Mouse (Mus musculus): Measurements from ENCODE around the gene Hyal2.

Gene Hyal2

DNA sequence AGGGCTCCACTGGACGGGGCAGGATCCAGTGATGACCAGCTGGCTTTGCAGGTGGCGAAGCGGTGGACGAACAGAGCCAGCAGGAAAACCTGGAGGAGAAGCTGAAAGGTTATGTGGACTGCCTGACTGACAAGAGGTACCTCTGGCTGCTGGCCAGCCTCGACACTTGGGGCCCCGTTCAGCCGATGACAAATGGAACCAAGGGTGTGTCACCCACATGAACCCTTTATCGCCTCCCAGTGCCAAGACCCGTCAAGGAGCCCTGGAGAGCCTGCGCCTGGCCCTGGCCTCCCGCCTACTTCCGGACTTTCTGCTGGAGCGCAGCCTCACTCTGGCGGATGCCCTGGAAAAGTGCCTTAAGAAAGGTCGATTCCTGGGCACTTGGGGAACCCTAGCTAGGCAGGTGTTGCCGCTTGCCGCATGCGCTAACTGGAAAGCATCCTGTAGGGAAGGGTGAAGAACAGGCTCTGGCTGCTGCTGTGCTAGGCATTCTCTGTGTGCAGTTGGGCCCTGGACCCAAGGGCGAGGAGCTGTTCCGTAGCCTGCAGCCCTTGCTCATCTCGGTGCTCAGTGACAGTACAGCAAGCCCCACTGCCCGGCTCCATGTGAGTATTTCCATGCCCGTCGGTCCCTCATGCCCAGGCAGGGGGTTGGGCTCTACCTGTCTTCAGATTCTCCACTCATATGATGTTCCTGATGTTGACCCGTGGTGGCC lies 22.5 kb downstream of the Hyal2 start:
- DNase-seq (ENCODE audit: low spot score) = no peak

- DNase-seq (ENCODE audit: low spot score) = no peak
Measured at GRCm38 (mm10) chr9:107590773-107591060, 23.0 kb downstream of the Hyal2 start.

- DNase-seq (ENCODE audit: low spot score) = no peak
Measured at GRCm38 (mm10) chr9:107593101-107593976, 25.6 kb downstream of the Hyal2 start.

DNA sequence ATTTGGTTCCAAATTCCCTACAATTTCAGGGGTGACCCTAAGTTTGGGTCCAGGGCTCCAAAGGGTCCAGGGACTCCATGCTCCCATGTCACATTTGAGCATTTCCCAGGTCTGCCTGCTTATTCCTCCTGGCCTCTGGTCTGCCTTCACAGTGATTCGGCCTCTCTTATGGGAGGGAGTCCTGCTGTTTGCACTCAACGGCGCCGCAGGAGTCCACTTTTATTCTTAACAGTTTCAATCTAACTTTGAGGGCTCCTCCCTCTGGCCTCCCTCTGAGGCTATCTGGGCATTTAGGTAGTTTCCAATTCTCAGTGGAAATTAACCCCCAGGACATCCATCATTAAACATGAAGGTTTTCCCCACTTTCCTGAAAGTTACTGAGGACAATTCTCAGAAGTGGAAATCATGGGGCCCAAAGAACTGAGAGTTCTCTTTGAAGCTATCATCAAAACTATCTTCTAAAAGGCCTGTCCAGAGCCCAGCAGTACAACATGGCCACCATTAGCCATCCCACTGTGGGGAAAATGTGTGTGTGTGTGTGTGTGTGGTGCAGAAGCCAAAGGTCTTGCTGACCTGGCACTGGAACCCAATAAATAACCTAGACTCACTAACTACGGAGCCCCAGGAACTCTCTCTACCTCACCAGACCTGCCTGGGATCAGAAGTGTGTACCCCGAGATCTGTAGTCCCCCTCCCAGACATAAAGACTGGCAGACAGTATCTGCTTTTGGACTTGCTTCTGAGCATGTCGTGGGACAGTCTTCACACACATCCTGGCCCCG lies 26.7 kb downstream of the Hyal2 start:
- DNase-seq (ENCODE audit: low spot score) = no peak

DNA sequence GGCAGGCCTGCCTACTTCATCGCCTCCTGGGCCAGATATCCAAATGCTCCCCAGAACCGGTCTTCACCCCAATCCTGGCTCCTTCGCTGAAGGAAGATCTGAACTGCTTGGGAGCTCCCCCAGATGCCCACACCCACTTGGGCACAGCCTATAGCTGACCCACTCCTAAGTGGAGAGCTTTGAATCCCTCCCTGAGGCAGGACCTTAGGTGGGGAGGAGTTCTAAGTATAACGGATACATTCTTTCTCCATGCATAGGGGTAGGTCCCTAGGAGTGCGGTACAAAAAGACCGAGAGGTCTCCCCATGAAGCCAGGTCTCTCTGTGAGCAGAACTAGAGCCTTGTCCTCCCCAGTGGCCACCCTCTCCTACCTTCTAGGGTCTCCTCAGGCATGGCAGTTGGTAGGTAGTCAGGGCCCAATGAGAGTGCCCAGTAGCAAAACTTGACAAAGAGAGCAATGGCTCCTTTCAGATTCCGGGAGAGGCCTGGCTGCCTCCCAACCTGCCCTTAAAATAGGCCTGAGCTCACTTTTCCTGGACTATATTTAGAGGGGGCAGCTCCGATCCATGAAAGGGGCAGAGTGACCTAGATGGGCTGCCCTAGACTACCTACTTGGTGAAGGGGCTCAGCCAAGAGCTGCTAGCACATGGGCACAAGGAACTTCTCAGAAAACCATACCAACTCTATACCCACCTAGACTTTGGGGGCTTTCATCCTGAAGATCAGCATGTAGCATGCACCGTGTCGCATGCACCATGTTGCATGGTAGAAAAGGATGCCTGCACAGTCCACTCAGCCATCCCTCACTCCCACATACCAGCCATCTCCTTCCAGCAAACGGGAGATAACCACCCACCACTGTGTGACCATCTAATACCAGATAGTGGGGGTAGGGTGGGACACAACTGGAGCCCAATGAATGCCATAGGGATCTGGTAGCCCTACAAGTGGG lies 29.1 kb downstream of the Hyal2 start:
- no peak for DNase-seq (ENCODE audit: low spot score)

DNA sequence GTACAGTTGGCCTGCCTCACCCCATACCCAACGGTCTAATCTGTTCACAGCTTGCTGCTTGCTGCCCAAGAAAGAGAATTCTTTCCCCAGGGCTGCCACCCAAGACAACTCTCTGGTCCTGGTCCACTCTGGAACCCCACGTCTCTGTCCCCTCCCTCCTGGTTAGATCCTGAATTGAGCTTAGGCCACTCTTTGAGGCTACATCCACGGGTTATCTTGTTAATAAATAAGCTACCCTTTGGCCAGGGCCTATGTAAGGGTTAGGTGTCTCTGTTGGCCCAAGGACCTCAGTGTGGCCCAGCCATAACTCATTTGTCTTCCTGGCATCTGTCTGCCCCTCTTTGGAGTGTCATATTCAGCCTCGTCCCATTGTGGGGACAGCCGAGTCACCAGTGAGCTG lies 30.6 kb downstream of the Hyal2 start:
- no peak for DNase-seq (ENCODE audit: low spot score)

GRCm38 (mm10) chr9:107599433-107599832 lies 31.7 kb downstream of the Hyal2 start:
- DNase-seq (ENCODE audit: low spot score) = no peak

- no peak for DNase-seq (ENCODE audit: low spot score)
Measured at GRCm38 (mm10) chr9:107599842-107600241, 32.1 kb downstream of the Hyal2 start.

DNA sequence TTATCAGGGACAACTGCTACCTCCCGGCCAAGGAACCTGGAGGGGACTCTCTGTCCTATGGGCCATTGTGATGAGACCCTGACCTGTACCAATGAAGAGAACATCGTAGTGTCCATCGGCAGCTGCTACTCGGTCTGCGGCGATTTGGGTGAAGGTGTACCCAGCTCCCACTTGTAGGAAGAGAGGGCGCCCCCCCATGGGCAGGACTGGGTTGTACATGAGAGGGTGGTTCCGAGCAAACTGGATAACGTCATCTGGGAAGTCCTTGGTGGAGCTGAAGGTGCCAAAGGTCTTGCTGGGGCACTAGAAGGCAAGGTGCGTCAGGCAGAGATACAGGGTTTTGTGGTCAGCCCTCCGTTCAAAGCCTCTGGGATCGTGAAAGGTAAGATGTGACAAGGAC lies 33.0 kb downstream of the Hyal2 start:
- DNase-seq (ENCODE audit: low spot score) = no peak

GRCm38 (mm10) chr9:107601275-107601674 lies 33.5 kb downstream of the Hyal2 start:
- DNase-seq (ENCODE audit: low spot score) = no peak

- DNase-seq (ENCODE audit: low spot score) = peak; percentile 92
Measured at GRCm38 (mm10) chr9:107602068-107602648, 34.4 kb downstream of the Hyal2 start.

DNA sequence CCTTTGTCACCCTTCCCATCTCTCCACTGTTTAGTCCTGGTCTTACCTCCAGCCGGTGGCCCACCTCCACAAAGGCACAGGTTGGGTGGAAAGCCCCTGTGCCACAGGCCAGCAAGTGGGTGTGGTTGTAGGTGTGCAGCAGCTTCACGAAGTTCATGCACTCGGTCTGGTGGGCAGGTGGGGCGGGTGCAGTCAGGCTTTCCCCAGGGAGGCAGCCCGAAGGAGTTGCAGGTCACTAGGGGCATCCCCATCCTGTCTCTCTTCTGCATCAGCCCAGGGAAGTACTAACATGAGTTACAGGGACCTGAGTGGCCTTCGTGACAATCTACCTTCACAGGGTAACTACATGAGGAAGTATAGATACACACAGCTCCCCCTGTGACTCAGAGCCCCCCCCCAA lies 35.5 kb downstream of the Hyal2 start:
- DNase-seq (ENCODE audit: low spot score) = no peak

GRCm38 (mm10) chr9:107605041-107605661 lies 37.4 kb downstream of the Hyal2 start:
- no peak for DNase-seq (ENCODE audit: low spot score)

DNA sequence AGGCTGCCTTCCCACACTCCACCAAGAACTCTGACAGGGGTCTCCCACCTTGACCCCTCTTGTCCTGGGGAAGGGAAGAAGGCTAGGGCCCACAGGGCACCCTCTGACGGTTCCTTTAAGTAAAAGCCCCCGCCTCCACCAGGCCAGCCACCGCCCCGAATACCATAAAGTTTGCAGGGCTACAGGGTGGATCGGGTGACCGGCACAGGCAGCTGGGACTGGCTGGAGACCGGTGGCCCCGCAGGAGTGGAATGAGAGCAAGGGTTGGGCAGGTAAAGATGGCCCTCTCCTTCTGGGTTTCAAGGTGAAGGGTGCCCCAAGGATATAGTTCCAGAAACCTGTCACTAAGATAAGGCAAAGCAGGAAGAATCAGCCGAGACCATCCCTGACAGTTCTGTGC lies 38.8 kb downstream of the Hyal2 start:
- no peak for DNase-seq (ENCODE audit: low spot score)

- no peak for DNase-seq (ENCODE audit: low spot score)
Measured at GRCm38 (mm10) chr9:107607036-107607435, 39.3 kb downstream of the Hyal2 start.

GRCm38 (mm10) chr9:107607653-107608245 lies 40.0 kb downstream of the Hyal2 start:
- DNase-seq (ENCODE audit: low spot score) = no peak

GRCm38 (mm10) chr9:107608741-107609432 lies 41.1 kb downstream of the Hyal2 start, which contains the start of gene Sema3b:
Sema3b (minus strand) TSS chr9:107609229.
- no peak for DNase-seq (ENCODE audit: low spot score)

DNA sequence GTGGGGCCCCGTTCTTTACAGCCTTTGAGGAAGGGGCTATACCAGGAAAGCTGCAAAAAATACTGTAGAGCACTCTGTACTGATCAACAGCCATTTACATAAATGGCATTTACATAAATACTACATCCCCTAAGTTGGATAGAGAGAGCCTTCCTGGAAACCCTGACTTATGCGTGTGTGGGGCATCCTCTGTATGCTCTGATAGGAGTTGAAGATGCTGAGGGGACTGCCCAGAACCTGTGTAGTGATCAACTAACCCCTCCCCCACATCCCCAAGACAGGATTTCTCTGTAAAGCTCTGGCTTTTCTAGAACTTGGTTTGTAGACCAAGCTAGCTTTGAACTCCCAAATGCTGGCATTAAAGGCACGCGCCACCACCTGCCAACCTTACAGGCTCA lies 41.7 kb downstream of the Hyal2 start:
- DNase-seq (ENCODE audit: low spot score) = no peak

- DNase-seq (ENCODE audit: low spot score) = no peak
Measured at GRCm38 (mm10) chr9:107611456-107612190, 43.9 kb downstream of the Hyal2 start.
